Mouse (Mus musculus): ENCODE measurements around the gene Akap2. TPM values are rescaled to one million over a fixed set of nuclear protein-coding genes. Genes with fewer than 3 reads are reported as not detected.

The Akap2 gene
- polyA plus RNA-seq (2012; rRNA removed) (0.76 and 0.79 TPM in 2 replicates), polyA plus RNA-seq (2014; fragmentation: Nextera tagmentation; extraction: Ambion mirVana) (0.63 and 1.5 TPM in 2 replicates)

DNA sequence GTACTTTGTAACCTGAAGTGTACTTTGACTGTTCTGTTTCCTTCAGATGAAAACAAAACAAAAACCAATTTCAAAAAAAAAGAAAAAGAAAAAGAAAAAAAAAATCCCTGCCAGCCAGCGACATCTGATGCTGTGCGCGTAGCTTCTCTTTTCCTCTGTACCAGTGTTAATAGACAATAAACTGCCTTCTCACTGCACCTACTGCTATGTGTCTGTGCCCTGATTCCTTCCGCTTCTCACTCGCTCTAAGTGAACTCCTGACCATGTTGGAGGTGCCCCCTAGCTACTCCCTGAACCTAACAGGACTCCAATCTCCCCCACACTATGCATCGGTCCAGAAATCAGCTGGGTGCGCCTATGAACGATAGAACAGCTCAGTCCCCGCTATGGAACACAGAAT lies at the start of gene Akap2:
Akap2 (plus strand) TSS at position 304 of the 400 bp plus-strand sequence.
- no peak for DNase-seq (ENCODE audit: low read depth in 3 of 3, low spot score in 3 of 3)

DNA sequence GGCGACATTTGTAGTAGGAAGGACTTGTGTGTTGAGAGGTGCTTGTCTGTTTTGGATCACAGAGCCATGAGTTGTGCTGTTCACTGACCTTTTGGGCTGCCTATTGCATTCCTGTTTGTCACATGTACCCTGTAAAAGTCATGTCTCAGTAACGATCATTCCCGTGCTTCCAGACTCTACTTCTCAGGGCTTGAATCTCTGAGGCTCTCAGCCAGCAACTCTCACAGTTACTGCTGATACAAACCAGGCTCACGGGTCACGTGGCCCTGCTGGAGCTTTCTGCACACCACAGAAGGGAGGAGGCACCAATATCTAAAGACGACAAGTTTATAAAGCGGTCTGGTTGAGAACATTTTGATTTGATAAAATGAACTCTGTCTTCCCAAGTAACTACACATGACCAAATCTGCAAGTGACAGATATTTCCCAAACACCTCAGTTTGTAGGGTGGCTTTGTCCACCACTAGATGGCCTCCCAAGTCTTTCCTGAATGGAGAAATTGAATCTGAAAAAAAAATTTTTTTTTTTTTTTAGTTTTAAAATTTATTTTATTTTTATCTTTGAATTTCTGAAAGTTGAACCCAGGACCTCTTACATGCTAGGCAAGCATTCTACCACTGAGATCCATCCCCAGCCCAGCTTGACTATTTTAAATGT lies 46.5 kb upstream of the Akap2 start:
- DNase-seq (ENCODE audit: low read depth in 3 of 3, low spot score in 3 of 3) (no peak), ATAC-seq (ENCODE audit: insufficient read depth) (no peak)
- no peak overlapping the region for H3K9ac ChIP-seq (replicated peaks)
- no peaks in the 10 kb centered on the region for H3K9me3 ChIP-seq (ENCODE audit: control insufficient read depth, low read length)
- no peak overlapping the region for H3K4me3 ChIP-seq (ENCODE audit: insufficient read depth in 1 of 2, low read depth in 2 of 2, low read length in 2 of 2)
- no peak for TF ChIP-seq EP300 (IDR thresholded peaks at IDR 0.05; ENCODE audit: low read depth)
- no peak for TF ChIP-seq CTCF (IDR thresholded peaks at IDR 0.05; ENCODE audit: low read depth)
- H3K4me1 ChIP-seq (replicated peaks; ENCODE audit: control insufficient read depth in 2 of 2, insufficient read depth in 2 of 2, low read length in 1 of 2), result peaks cover 0 to 10% of the 10 kb centered on the region in 2 experiments; a peak in 2 of 4 replicates
- WGBS (ENCODE audit: insufficient replicate concordance), result 41% methylated on average over 7 of the region's 7 CpGs
- H3K36me3 ChIP-seq (replicated peaks; ENCODE audit: control insufficient read depth, insufficient read depth, low read depth), result no peaks in the 10 kb centered on the region
- no peak overlapping the region for H3K4me2 ChIP-seq (ENCODE audit: low read depth)
- no peak overlapping the region for H3K27ac ChIP-seq
- no peaks in the 10 kb centered on the region for H3K27me3 ChIP-seq (ENCODE audit: control insufficient read depth, insufficient read depth, low read length)

More for the DNA sequence above, at the start of gene Akap2:
- no peak for ATAC-seq (ENCODE audit: insufficient read depth)
- Histone ChIP-seq H3K4me3 (ENCODE audit: insufficient read depth in 1 of 2, low read depth in 2 of 2, low read length in 2 of 2) (no peak within 1 kb of the TSS), H3K4me2 (ENCODE audit: low read depth) (no peak within 1 kb of the TSS), H3K27ac (no peak within 1 kb of the TSS), H3K27me3 (ENCODE audit: control insufficient read depth, insufficient read depth, low read length) (no peaks in the 10 kb centered on the region), H3K9me3 (ENCODE audit: control insufficient read depth, low read length) (no peaks in the 10 kb centered on the region), H3K9ac (replicated peaks) (no peak within 1 kb of the TSS), H3K4me1 (replicated peaks; ENCODE audit: control insufficient read depth in 2 of 2, insufficient read depth in 2 of 2, low read length in 1 of 2) (no peaks in the 10 kb centered on the region), H3K36me3 (replicated peaks; ENCODE audit: control insufficient read depth, insufficient read depth, low read depth) (no peaks in the 10 kb centered on the region)
- 77% methylated on average over 9 of the region's 9 CpGs for WGBS (ENCODE audit: insufficient replicate concordance)
- TF ChIP-seq CTCF (IDR thresholded peaks at IDR 0.05; ENCODE audit: low read depth), result no peak
- TF ChIP-seq EP300 (IDR thresholded peaks at IDR 0.05; ENCODE audit: low read depth), result no peak

DNA sequence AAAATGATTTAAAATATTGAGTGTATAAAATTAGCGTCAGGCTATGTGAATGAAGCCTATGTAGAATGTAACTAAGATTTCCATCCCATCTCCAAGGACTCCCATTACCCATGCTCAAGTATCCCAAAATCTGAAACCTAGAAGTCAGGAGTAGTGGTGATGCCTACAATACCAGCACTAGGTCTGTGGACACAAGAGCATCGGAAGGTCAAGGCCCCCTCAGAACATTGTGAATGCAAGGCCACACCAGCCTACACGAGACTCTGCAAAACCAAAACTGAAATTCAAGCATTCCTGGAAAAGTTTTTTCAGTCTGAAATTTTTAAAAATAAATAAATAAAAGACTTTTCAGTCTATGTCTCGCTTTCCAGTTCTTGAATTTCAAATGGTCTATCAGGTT lies 44.9 kb upstream of the Akap2 start:
- no peak overlapping the region for H3K4me2 ChIP-seq (ENCODE audit: low read depth)
- no peaks in the 10 kb centered on the region for H3K27me3 ChIP-seq (ENCODE audit: control insufficient read depth, insufficient read depth, low read length)
- no peak overlapping the region for H3K9ac ChIP-seq (replicated peaks)
- H3K36me3 ChIP-seq (replicated peaks; ENCODE audit: control insufficient read depth, insufficient read depth, low read depth), result no peaks in the 10 kb centered on the region
- no peak overlapping the region for H3K4me3 ChIP-seq (ENCODE audit: insufficient read depth in 1 of 2, low read depth in 2 of 2, low read length in 2 of 2)
- DNase-seq (ENCODE audit: low read depth in 3 of 3, low spot score in 3 of 3) (no peak), ATAC-seq (ENCODE audit: insufficient read depth) (no peak)
- no peak overlapping the region for H3K27ac ChIP-seq
- H3K4me1 ChIP-seq (replicated peaks; ENCODE audit: control insufficient read depth in 2 of 2, insufficient read depth in 2 of 2, low read length in 1 of 2), result peaks cover 0 to 10% of the 10 kb centered on the region in 2 experiments; a peak in 2 of 4 replicates
- no peaks in the 10 kb centered on the region for H3K9me3 ChIP-seq (ENCODE audit: control insufficient read depth, low read length)
- TF ChIP-seq CTCF (IDR thresholded peaks at IDR 0.05; ENCODE audit: low read depth), result no peak
- no peak for TF ChIP-seq EP300 (IDR thresholded peaks at IDR 0.05; ENCODE audit: low read depth)
- 56% methylated on average over 4 of the region's 4 CpGs for WGBS (ENCODE audit: insufficient replicate concordance)

DNA sequence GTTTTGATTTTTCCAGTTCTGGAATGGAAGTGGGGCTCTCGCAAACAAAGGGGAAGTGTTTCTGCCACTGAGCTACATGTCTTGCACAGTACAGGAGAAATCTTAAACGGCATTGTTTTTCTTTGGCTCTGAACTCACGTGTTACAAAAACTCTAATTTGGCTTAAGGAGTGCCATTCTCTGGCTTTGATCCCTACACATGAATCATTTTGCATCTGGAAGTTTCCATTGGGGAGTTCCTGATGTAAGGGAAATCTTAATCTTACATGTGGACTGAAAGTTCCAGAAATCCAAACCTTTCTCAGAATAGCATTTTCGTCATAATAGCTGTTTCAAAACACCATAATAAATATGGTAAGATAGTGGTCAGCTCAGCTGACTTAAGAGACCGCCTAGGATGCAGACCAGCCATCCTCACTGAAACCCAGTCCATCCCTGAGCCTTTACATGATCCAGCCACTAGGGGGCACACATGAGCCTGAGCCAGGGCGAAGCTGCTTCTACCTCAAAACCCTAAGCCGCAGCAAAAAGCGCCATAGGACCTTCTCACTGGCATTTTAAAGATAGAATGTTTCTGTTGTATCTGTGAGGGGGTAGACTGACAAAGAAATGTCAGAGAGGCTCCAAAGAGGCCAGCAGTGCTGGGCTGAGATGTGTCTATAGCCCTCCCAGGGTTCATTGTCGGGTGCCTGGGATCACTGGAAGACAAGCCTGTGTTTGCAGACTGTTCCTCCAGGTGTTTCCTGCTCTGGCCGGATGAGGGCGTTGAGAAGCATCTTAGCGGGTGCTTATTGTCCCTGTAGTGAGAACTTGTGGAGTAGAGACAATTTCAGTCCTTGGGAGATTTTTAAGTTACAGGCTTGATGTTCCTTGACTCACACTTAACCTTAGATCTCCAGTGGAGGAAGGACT lies 44.2 kb upstream of the Akap2 start:
- Histone ChIP-seq H3K9ac (replicated peaks) (no peak overlapping the region), H3K27me3 (ENCODE audit: control insufficient read depth, insufficient read depth, low read length) (no peaks in the 10 kb centered on the region), H3K27ac (no peak overlapping the region), H3K4me3 (ENCODE audit: insufficient read depth in 1 of 2, low read depth in 2 of 2, low read length in 2 of 2) (no peak overlapping the region), H3K36me3 (replicated peaks; ENCODE audit: control insufficient read depth, insufficient read depth, low read depth) (no peaks in the 10 kb centered on the region), H3K9me3 (ENCODE audit: control insufficient read depth, low read length) (no peaks in the 10 kb centered on the region), H3K4me1 (replicated peaks; ENCODE audit: control insufficient read depth in 2 of 2, insufficient read depth in 2 of 2, low read length in 1 of 2) (peaks cover 0 to 10% of the 10 kb centered on the region in 2 experiments; a peak in 2 of 4 replicates), H3K4me2 (ENCODE audit: low read depth) (peak overlapping the region; percentile 11; the same call in 1 of the 2 replicates)
- WGBS (ENCODE audit: insufficient replicate concordance), result 8% methylated on average over 12 of the region's 12 CpGs
- ATAC-seq (ENCODE audit: insufficient read depth) (no peak), DNase-seq (ENCODE audit: low read depth in 3 of 3, low spot score in 3 of 3) (peak; percentile 29 to 45 (median 41))
- TF ChIP-seq CTCF (IDR thresholded peaks at IDR 0.05; ENCODE audit: low read depth) (peak; percentile 95), EP300 (IDR thresholded peaks at IDR 0.05; ENCODE audit: low read depth) (no peak)

DNA sequence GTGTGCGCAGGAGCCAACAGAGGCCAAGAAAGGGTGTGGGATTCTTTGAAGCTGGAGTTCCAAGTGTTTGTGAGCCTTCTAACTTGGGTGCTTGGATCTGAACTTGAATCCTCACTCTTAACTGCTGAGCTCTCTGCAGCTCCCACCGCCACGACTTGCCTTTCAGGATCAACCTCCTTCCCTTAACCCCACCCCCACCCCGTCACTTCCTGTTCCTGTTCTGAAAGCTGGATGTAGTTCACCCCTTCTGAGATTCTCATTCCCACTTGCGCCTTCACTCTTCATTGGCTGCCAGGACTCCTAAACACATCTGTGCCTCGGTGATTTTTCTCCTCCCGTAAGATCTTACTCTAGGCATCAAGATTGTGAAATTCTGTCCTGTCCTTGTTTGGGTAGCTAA lies 43.1 kb upstream of the Akap2 start:
- no peak overlapping the region for H3K4me3 ChIP-seq (ENCODE audit: insufficient read depth in 1 of 2, low read depth in 2 of 2, low read length in 2 of 2)
- no peak for DNase-seq (ENCODE audit: low read depth in 3 of 3, low spot score in 3 of 3)
- WGBS (ENCODE audit: insufficient replicate concordance), result 41% methylated on average over 7 of the region's 7 CpGs
- H3K9me3 ChIP-seq (ENCODE audit: control insufficient read depth, low read length), result no peaks in the 10 kb centered on the region
- no peak overlapping the region for H3K4me2 ChIP-seq (ENCODE audit: low read depth)
- peaks cover 0 to 10% of the 10 kb centered on the region in 2 experiments; a peak in 2 of 4 replicates for H3K4me1 ChIP-seq (replicated peaks; ENCODE audit: control insufficient read depth in 2 of 2, insufficient read depth in 2 of 2, low read length in 1 of 2)
- no peak overlapping the region for H3K27ac ChIP-seq
- no peak for TF ChIP-seq CTCF (IDR thresholded peaks at IDR 0.05; ENCODE audit: low read depth)
- TF ChIP-seq EP300 (IDR thresholded peaks at IDR 0.05; ENCODE audit: low read depth), result no peak
- no peaks in the 10 kb centered on the region for H3K36me3 ChIP-seq (replicated peaks; ENCODE audit: control insufficient read depth, insufficient read depth, low read depth)
- H3K27me3 ChIP-seq (ENCODE audit: control insufficient read depth, insufficient read depth, low read length), result no peaks in the 10 kb centered on the region
- H3K9ac ChIP-seq (replicated peaks), result no peak overlapping the region
- ATAC-seq (ENCODE audit: insufficient read depth), result no peak

Measured in liver, embryonic 14.5 days (tissue).